Mouse (Mus musculus) frontal cortex, postnatal 14 days (tissue): Measurements from ENCODE around the gene Mob3c.

Experiments used
- DNase-seq, 2 experiments: peaks; one replicate each; pipeline ENCODE4 v3.0.0; 2022; ENCODE audit warnings: low spot score in 2 of 2

Gene Mob3c

GRCm38 (mm10) chr4:115878828-115879227 is 50.9 kb downstream of the Mob3c start:
- DNase-seq: no peak

- no peak for DNase-seq
Measured at GRCm38 (mm10) chr4:115881183-115881582, 53.3 kb downstream of the Mob3c start.

- no peak for DNase-seq
Measured at GRCm38 (mm10) chr4:115882195-115882594, 54.3 kb downstream of the Mob3c start.

- DNase-seq: no peak
Measured at GRCm38 (mm10) chr4:115884022-115884421, 56.1 kb downstream of the Mob3c start, which contains the start of gene Kncn. TSS of gene Kncn (plus strand) at chr4:115884400.
